In the genomic region with DNA sequence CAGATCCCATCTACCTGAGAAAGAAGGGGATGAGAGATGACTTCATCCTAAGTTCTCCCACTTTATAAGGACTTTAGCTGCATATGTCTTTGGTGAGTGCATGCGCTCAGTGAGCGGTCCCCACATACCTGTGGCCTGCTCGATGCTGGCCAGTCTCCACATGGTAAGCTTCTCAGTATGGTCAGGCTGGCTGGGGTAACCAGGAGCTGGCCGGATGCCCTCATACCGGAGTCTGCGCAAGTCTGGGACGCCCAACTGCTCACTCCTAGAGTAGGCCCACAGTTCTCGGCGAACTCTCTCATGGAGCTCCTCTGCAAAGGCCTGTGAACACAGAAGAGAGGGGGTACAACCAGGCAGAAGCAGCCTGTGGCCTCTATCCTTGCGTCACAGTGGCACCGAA, we compare ENCODE assay signal across 24 mouse cellular contexts.
DNase-seq lines count a peak whose midpoint lies in the region; ATAC-seq lines count a peak whose summit lies in the region.
"Had no signal": no experiment of that assay in that cellular context is flagged by ENCODE, and none has a peak within 500 bp of the region (broad histone marks: within the 10 kb centered on the region; RNA-seq: fewer than 3 reads in every experiment).

No protein-coding gene starts in this region.

- peaks cover 73% of the 10 kb centered on the region for H3K36me3 ChIP-seq in limb, embryonic 15.5 days
- H3K36me3 ChIP-seq in limb, embryonic 10.5 days, result peaks cover 87% of the 10 kb centered on the region

- 92% methylated on average over 11 of the region's 11 CpGs for WGBS in limb, embryonic 15.5 days
- 96% methylated on average over 11 of the region's 11 CpGs for WGBS in limb, embryonic 10.5 days

- no peak overlapping the region for H3K27ac ChIP-seq in limb, embryonic 15.5 days
- no peak overlapping the region for H3K27ac ChIP-seq in limb, embryonic 10.5 days
- H3K27ac ChIP-seq: embryonic facial prominence, embryonic 10.5 days; kidney, embryonic 15.5 days; limb, embryonic 13.5 days; liver, embryonic 13.5 days had no signal

- ATAC-seq in limb, embryonic 15.5 days (ENCODE audit: insufficient number of reproducible peaks, low FRiP score, low TSS enrichment, low read depth), result 0 out of 2 replicates have a peak, but pooled peaks have one; percentile 31
- no peak for ATAC-seq in megakaryocyte, adult 5-6 weeks (ENCODE audit: poor library complexity, severe bottlenecking)
- ATAC-seq: CD4-positive, CD25-positive, alpha-beta regulatory T cell, adult 4 months; forebrain, embryonic 16.5 days; Patski had no signal

- no peak overlapping the region for H3K4me3 ChIP-seq in limb, embryonic 15.5 days
- H3K4me3 ChIP-seq in limb, embryonic 10.5 days, result no peak overlapping the region
- H3K4me3 ChIP-seq: embryonic facial prominence, embryonic 10.5 days; kidney, embryonic 15.5 days; limb, embryonic 13.5 days; liver, embryonic 13.5 days; megakaryocyte, embryonic 14.5 days had no signal

- no peaks in the 10 kb centered on the region for H3K9me3 ChIP-seq in limb, embryonic 15.5 days
- H3K9me3 ChIP-seq in limb, embryonic 10.5 days (replicated peaks), result no peaks in the 10 kb centered on the region
- H3K9me3 ChIP-seq: embryonic facial prominence, embryonic 10.5 days; kidney, embryonic 15.5 days; limb, embryonic 13.5 days; liver, embryonic 13.5 days; megakaryocyte, embryonic 14.5 days had no signal

- peak; percentile 90 for DNase-seq in heart, adult 11 months
- DNase-seq in heart, adult 8-10 months (ENCODE audit: low spot score), result no peak
- no peak for DNase-seq in limb, embryonic 10.5 days (ENCODE audit: low spot score)
- DNase-seq in cerebellum, postnatal 10 days, result peak; percentile 29 to 48
- DNase-seq in lung, postnatal 25 days (ENCODE audit: low spot score), result no peak
- DNase-seq in B cell, adult 2 months, result no peak
- DNase-seq: adrenal gland, postnatal 36 days; gastrocnemius, postnatal 36 days; kidney, adult 11 months; kidney, postnatal 4 days; liver, embryonic 13.5 days; lung, adult 2 months; lung, postnatal 14 days; midbrain, embryonic 14.5 days; right cerebral cortex, postnatal 14 days had no signal

- H3K4me1 ChIP-seq in limb, embryonic 15.5 days, result no peaks in the 10 kb centered on the region
- H3K4me1 ChIP-seq in limb, embryonic 10.5 days, result no peaks in the 10 kb centered on the region
- H3K4me1 ChIP-seq: embryonic facial prominence, embryonic 10.5 days; kidney, embryonic 15.5 days; limb, embryonic 13.5 days; liver, embryonic 13.5 days; megakaryocyte, embryonic 14.5 days had no signal

- no peak overlapping the region for H3K4me2 ChIP-seq in limb, embryonic 15.5 days
- H3K4me2 ChIP-seq: kidney, embryonic 15.5 days; limb, embryonic 13.5 days; liver, embryonic 13.5 days had no signal

- no peaks in the 10 kb centered on the region for H3K27me3 ChIP-seq in limb, embryonic 15.5 days
- no peaks in the 10 kb centered on the region for H3K27me3 ChIP-seq in limb, embryonic 10.5 days (ENCODE audit: low read depth, poor library complexity, severe bottlenecking)
- H3K27me3 ChIP-seq: kidney, embryonic 15.5 days; limb, embryonic 13.5 days; liver, embryonic 13.5 days; megakaryocyte, embryonic 14.5 days; Patski had no signal

- no peak overlapping the region for H3K9ac ChIP-seq in limb, embryonic 15.5 days
- H3K9ac ChIP-seq: kidney, embryonic 15.5 days; limb, embryonic 13.5 days; liver, embryonic 13.5 days had no signal

Comparison
In these comparisons a context has a peak if more than half of its experiments do, and no peak if none do; other contexts are left out.
1. DNase-seq: peak in heart, adult 11 months (single experiment) and cerebellum, postnatal 10 days (2 of 2); none in heart, adult 8-10 months (single experiment), limb, embryonic 10.5 days (single experiment), lung, postnatal 25 days (single experiment) and B cell, adult 2 months (0 of 2).